Comparison of ENCODE assay signal across 14 mouse cellular contexts in genomic region chr5:130010961-130011360, GRCm38 (mm10). TPM values are rescaled to one million over a fixed set of nuclear protein-coding genes. Genes with fewer than 3 reads are reported as not detected.
DNase-seq lines count a peak whose midpoint lies in the region; ATAC-seq and TF ChIP-seq lines count a peak whose summit lies in the region.
"Had no signal": no experiment of that assay in that cellular context is flagged by ENCODE, and none has a peak within 500 bp of the region (broad histone marks: within the 10 kb centered on the region; RNA-seq: fewer than 3 reads in every experiment).

No protein-coding gene starts in this region.

- intact Hi-C loops in gastrocnemius, adult 2 months (cut with DNase I): no loop called here
- intact Hi-C loops in gastrocnemius, postnatal 36 days (cut with DNase I): no loop called here

- in situ Hi-C loops in ES-E14 (cut with MboI; ENCODE audit: low sequenced_read_pairs in 2 of 2, unreplicated experiment in 2 of 2): no loop called here

- no peak overlapping the region for H3K9ac ChIP-seq in lung, embryonic 14.5 days
- H3K9ac ChIP-seq in ES-E14 (ENCODE audit: insufficient read depth, low read depth, low read length, poor library complexity, severe bottlenecking): no peak overlapping the region
- H3K9ac ChIP-seq: embryonic facial prominence, embryonic 15.5 days had no signal

- H3K36me3 ChIP-seq in lung, embryonic 14.5 days (ENCODE audit: insufficient read depth): 0 out of 2 replicates have a peak, but pooled peaks cover under 1% of the 10 kb centered on the region
- H3K36me3 ChIP-seq in ES-E14 (ENCODE audit: control insufficient read depth, insufficient read depth, low read length, poor library complexity, severe bottlenecking): peaks cover 9% of the 10 kb centered on the region; the same call in 1 of the 2 replicates

- peaks cover 5% of the 10 kb centered on the region; the same call in 1 of the 2 replicates for H3K9me3 ChIP-seq in lung, embryonic 14.5 days (ENCODE audit: low read depth, low read length)
- no peaks in the 10 kb centered on the region for H3K9me3 ChIP-seq in ES-E14 (ENCODE audit: control insufficient read depth, insufficient read depth, low read depth, low read length)

- no peaks in the 10 kb centered on the region for H3K4me1 ChIP-seq in lung, embryonic 14.5 days (ENCODE audit: insufficient read depth)
- no peaks in the 10 kb centered on the region for H3K4me1 ChIP-seq in ES-E14 (ENCODE audit: control insufficient read depth in 2 of 2, insufficient read depth in 2 of 2, low read length in 2 of 2, poor library complexity in 1 of 2)
- H3K4me1 ChIP-seq: embryonic facial prominence, embryonic 15.5 days had no signal

- no peaks in the 10 kb centered on the region for H3K27me3 ChIP-seq in lung, embryonic 14.5 days (ENCODE audit: insufficient read depth, low read length)
- H3K27me3 ChIP-seq: embryonic facial prominence, embryonic 15.5 days had no signal

- no peak for ATAC-seq in lung, embryonic 14.5 days (ENCODE audit: insufficient read depth)
- ATAC-seq in frontal cortex, adult (ENCODE audit: low TSS enrichment): no peak

- no peak overlapping the region for H3K4me2 ChIP-seq in lung, embryonic 14.5 days
- H3K4me2 ChIP-seq: embryonic facial prominence, embryonic 15.5 days had no signal

- no peak overlapping the region for H3K27ac ChIP-seq in gastrocnemius, adult 2 months
- no peak overlapping the region for H3K27ac ChIP-seq in lung, embryonic 14.5 days (ENCODE audit: low read depth)
- no peak overlapping the region for H3K27ac ChIP-seq in ES-E14 (ENCODE audit: insufficient read depth, low read depth, low read length, poor library complexity, severe bottlenecking)
- H3K27ac ChIP-seq: embryonic facial prominence, embryonic 15.5 days had no signal

- peak; percentile 58 for TF ChIP-seq CTCF in gastrocnemius, adult 2 months (IDR thresholded peaks at IDR 0.05)
- TF ChIP-seq CTCF in lung, embryonic 14.5 days (IDR thresholded peaks at IDR 0.05; ENCODE audit: low read depth): peak; percentile 54

- no peak for DNase-seq in gastrocnemius, adult 2 months
- no peak for DNase-seq in gastrocnemius, postnatal 36 days
- DNase-seq in lung, embryonic 14.5 days: no peak
- no peak for DNase-seq in lung, adult 18-20 months
- DNase-seq in ES-E14 (ENCODE audit: low read depth, low spot score): no peak
- peak; percentile 51 for DNase-seq in induced T-regulatory cell, adult 2 months (ENCODE audit: low read depth)
- DNase-seq in adrenal gland, adult 18-20 months (ENCODE audit: low spot score in 2 of 2): no peak
- DNase-seq: cerebellum, postnatal 25 days; heart, postnatal 10 days; left cerebral cortex, postnatal 4 days; lung, postnatal 10 days; spleen, adult 18-20 months had no signal

- no peak overlapping the region for H3K4me3 ChIP-seq in gastrocnemius, adult 2 months
- no peak overlapping the region for H3K4me3 ChIP-seq in lung, embryonic 14.5 days (ENCODE audit: low read depth, low read length)
- H3K4me3 ChIP-seq in ES-E14 (ENCODE audit: insufficient read depth in 1 of 2, low read depth in 1 of 2, low read length in 2 of 2, poor library complexity in 1 of 2, severe bottlenecking in 1 of 2): no peak overlapping the region
- H3K4me3 ChIP-seq: embryonic facial prominence, embryonic 15.5 days had no signal

- WGBS in lung, embryonic 14.5 days: 94% methylated on average over 5 of the region's 5 CpGs

TF ChIP-seq in ES-E14, 5 proteins besides CTCF, POLR2A, EP300 and RAD21:
- TF ChIP-seq ZC3H11A (IDR thresholded peaks at IDR 0.05; ENCODE audit: borderline replicate concordance, low read depth, low read length): 0 out of 2 replicates have a peak, but pooled peaks have one; percentile 13
- TF ChIP-seq HCFC1 (IDR thresholded peaks at IDR 0.05; ENCODE audit: borderline replicate concordance, insufficient read depth, low read length): no peak

RNA-seq across cellular contexts. Expression of gene Gusb, which starts 8.1 kb away (rescaled TPM):
- total RNA-seq in gastrocnemius, adult 2 months (2021): 1 to 10 TPM; 5.6 to 8.3 TPM
- 1 to 10 TPM; 7.3 to 8.0 TPM for total RNA-seq in gastrocnemius, postnatal 36 days (2021)
- polyA plus RNA-seq in lung, embryonic 14.5 days (2014; fragmentation: Nextera tagmentation; extraction: Ambion mirVana): 77.4 and 83.0 TPM in 2 replicates
- total RNA-seq in ES-E14 (2012; rRNA removed): 29.0 and 53.5 TPM in 2 replicates
- total RNA-seq in adrenal gland, adult 18-20 months (2021): 10 to 100 TPM; 48.8 to 52.0 TPM

RNA-seq across cellular contexts. Expression of gene Asl, which starts 18.1 kb away (rescaled TPM):
- total RNA-seq in gastrocnemius, adult 2 months (2021): 10 to 100 TPM in 1 of 2 experiments, 1 to 10 TPM in 1; 9.3 to 13.2 TPM
- total RNA-seq in gastrocnemius, postnatal 36 days (2021): 10 to 100 TPM in 1 of 2 experiments, 1 to 10 TPM in 1; 6.4 to 11.3 TPM
- 23.1 and 24.3 TPM in 2 replicates for polyA plus RNA-seq in lung, embryonic 14.5 days (2014; fragmentation: Nextera tagmentation; extraction: Ambion mirVana)
- 27.2 and 31.8 TPM in 2 replicates for total RNA-seq in ES-E14 (2012; rRNA removed)
- total RNA-seq in adrenal gland, adult 18-20 months (2021): 100 to 1,000 TPM in 1 of 2 experiments, 10 to 100 TPM in 1; 80.6 to 121 TPM

RNA-seq across cellular contexts. Expression of gene Crcp, which starts 18.1 kb away (rescaled TPM):
- total RNA-seq in gastrocnemius, adult 2 months (2021): 10 to 100 TPM; 18.7 to 19.3 TPM
- total RNA-seq in gastrocnemius, postnatal 36 days (2021): 10 to 100 TPM; 16.0 to 16.4 TPM
- 27.5 and 28.3 TPM in 2 replicates for polyA plus RNA-seq in lung, embryonic 14.5 days (2014; fragmentation: Nextera tagmentation; extraction: Ambion mirVana)
- total RNA-seq in ES-E14 (2012; rRNA removed): 21.1 and 30.8 TPM in 2 replicates
- total RNA-seq in adrenal gland, adult 18-20 months (2021): 10 to 100 TPM; 26.0 to 40.2 TPM
